Mouse (Mus musculus): ENCODE measurements around the gene Adck1. TPM values are rescaled to one million over a fixed set of nuclear protein-coding genes. Genes with fewer than 3 reads are reported as not detected.

Gene Adck1
- total and polyA plus RNA-seq, 3 experiments = 30.6 to 34.3 TPM; not detected in 1

- Histone ChIP-seq H3K4me3 (ENCODE audit: control insufficient read depth in 1 of 2, insufficient read depth in 1 of 2, low read depth in 2 of 2, low read length in 2 of 2) (no peak overlapping the region), H3K4me1 (ENCODE audit: control insufficient read depth in 1 of 2, insufficient read depth in 2 of 2, low read length in 2 of 2) (peaks cover 10 to 14% of the 10 kb centered on the region in 2 experiments), H3K27me3 (ENCODE audit: control insufficient read depth in 1 of 2, insufficient read depth in 2 of 2, low read length in 2 of 2) (no peaks in the 10 kb centered on the region), H3K79me2 (ENCODE audit: control insufficient read depth, insufficient read depth, low read length, poor library complexity) (no peaks in the 10 kb centered on the region), H3K9ac (ENCODE audit: control insufficient read depth, low read depth, low read length, poor library complexity, severe bottlenecking) (no peak overlapping the region), H3K36me3 (ENCODE audit: control insufficient read depth in 1 of 2, insufficient read depth in 2 of 2, low read length in 2 of 2) (peaks cover 0 to 10% of the 10 kb centered on the region in 2 experiments; a peak in 2 of 4 replicates), H3K27ac (ENCODE audit: control insufficient read depth, low read depth, low read length) (no peak overlapping the region), H3K9me3 (replicated peaks; ENCODE audit: insufficient read depth, low read length) (no peaks in the 10 kb centered on the region)
- TF ChIP-seq HCFC1 (IDR thresholded peaks at IDR 0.05; ENCODE audit: low read depth, low read length) (no peak), POLR2A (IDR thresholded peaks at IDR 0.05; ENCODE audit: control insufficient read depth in 1 of 2, insufficient read depth in 1 of 2, low read depth in 1 of 2, low read length in 2 of 2, poor library complexity in 1 of 2) (no peak), ETS1 (IDR thresholded peaks at IDR 0.05; ENCODE audit: low read depth, low read length) (no peak), SMC3 (IDR thresholded peaks at IDR 0.05; ENCODE audit: low read depth, low read length) (no peak), TBP (IDR thresholded peaks at IDR 0.05; ENCODE audit: low read depth, low read length) (no peak), UBTF (IDR thresholded peaks at IDR 0.05; ENCODE audit: borderline replicate concordance, insufficient read depth, low read depth, low read length) (no peak), POLR2AphosphoS2 (IDR thresholded peaks at IDR 0.05; ENCODE audit: low read length) (no peak), ZNF384 (IDR thresholded peaks at IDR 0.05; ENCODE audit: low read depth, low read length) (no peak), TAL1 (IDR thresholded peaks at IDR 0.05; ENCODE audit: low read length) (no peak), RAD21 (IDR thresholded peaks at IDR 0.05; ENCODE audit: low read depth, low read length) (no peak), MYC (IDR thresholded peaks at IDR 0.05; ENCODE audit: low read depth, low read length) (no peak), JUND (IDR thresholded peaks at IDR 0.05; ENCODE audit: low read depth, low read length) (no peak), MYB (IDR thresholded peaks at IDR 0.05; ENCODE audit: low read depth, low read length) (no peak), MAX (IDR thresholded peaks at IDR 0.05; ENCODE audit: low read length) (no peak), NELFE (IDR thresholded peaks at IDR 0.05; ENCODE audit: low read depth, low read length) (no peak), BHLHE40 (IDR thresholded peaks at IDR 0.05; ENCODE audit: borderline replicate concordance, low read depth, low read length) (no peak), TCF12 (IDR thresholded peaks at IDR 0.05; ENCODE audit: low read depth, low read length) (no peak), NRF1 (IDR thresholded peaks at IDR 0.05; ENCODE audit: insufficient read depth, low read depth, low read length, poor library complexity, severe bottlenecking) (no peak), USF2 (IDR thresholded peaks at IDR 0.05; ENCODE audit: borderline replicate concordance in 1 of 2, insufficient read depth in 1 of 2, low read depth in 1 of 2, low read length in 2 of 2) (no peak), ZC3H11A (IDR thresholded peaks at IDR 0.05; ENCODE audit: low read depth, low read length) (no peak)
- DNase-seq (ENCODE audit: low read depth, low spot score) = no peak
Observed at GRCm38 (mm10) chr12:88463588-88464290, 103.4 kb downstream of the Adck1 start.

DNA sequence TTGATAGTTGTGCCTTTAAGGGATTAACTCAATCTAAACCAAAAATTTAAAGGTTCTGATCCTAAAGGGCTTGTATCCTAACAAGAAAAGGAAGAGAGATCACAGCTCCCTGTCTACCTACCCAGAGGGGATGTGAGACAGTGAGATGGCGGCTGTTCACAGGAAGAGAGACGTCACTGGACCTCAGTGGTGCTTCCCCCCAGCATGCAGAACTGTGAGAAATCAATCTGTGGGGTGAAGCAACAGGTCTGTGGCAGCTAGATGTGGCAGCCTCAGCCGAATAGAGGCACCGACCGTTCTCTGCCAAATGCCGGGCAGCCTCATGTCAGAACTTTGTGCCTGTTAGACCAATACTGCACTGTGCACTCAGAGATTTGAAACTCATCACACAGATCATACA lies 106.4 kb downstream of the Adck1 start:
- no peaks in the 10 kb centered on the region for H3K27me3 ChIP-seq (ENCODE audit: control insufficient read depth in 1 of 2, insufficient read depth in 2 of 2, low read length in 2 of 2)
- DNase-seq (ENCODE audit: low read depth, low spot score) = no peak
- H3K9me3 ChIP-seq (replicated peaks; ENCODE audit: insufficient read depth, low read length) = no peaks in the 10 kb centered on the region
- no peaks in the 10 kb centered on the region for H3K4me1 ChIP-seq (ENCODE audit: control insufficient read depth in 1 of 2, insufficient read depth in 2 of 2, low read length in 2 of 2)
- H3K4me3 ChIP-seq (ENCODE audit: control insufficient read depth in 1 of 2, insufficient read depth in 1 of 2, low read depth in 2 of 2, low read length in 2 of 2) = no peak overlapping the region
- no peaks in the 10 kb centered on the region for H3K79me2 ChIP-seq (ENCODE audit: control insufficient read depth, insufficient read depth, low read length, poor library complexity)
- no peak for TF ChIP-seq ELF1 (IDR thresholded peaks at IDR 0.05; ENCODE audit: low read depth, low read length)
- TF ChIP-seq MXI1 (IDR thresholded peaks at IDR 0.05; ENCODE audit: low read depth, low read length) = no peak
- TF ChIP-seq MAFK (IDR thresholded peaks at IDR 0.05; ENCODE audit: borderline replicate concordance, low read depth, low read length) = no peak
- TF ChIP-seq SIN3A (IDR thresholded peaks at IDR 0.05; ENCODE audit: low read length) = no peak
- no peak for TF ChIP-seq EP300 (IDR thresholded peaks at IDR 0.05; ENCODE audit: low read depth in 1 of 2, low read length in 2 of 2)
- TF ChIP-seq JUND (IDR thresholded peaks at IDR 0.05; ENCODE audit: low read depth, low read length) = no peak
- no peak for TF ChIP-seq MEF2A (IDR thresholded peaks at IDR 0.05; ENCODE audit: extremely low read depth, insufficient replicate concordance, low read depth, low read length, poor library complexity, severe bottlenecking)
- no peak for TF ChIP-seq NELFE (IDR thresholded peaks at IDR 0.05; ENCODE audit: low read depth, low read length)
- TF ChIP-seq ZMIZ1 (IDR thresholded peaks at IDR 0.05; ENCODE audit: low read depth, low read length) = no peak
- no peak for TF ChIP-seq GABPA (IDR thresholded peaks at IDR 0.05; ENCODE audit: low read depth, low read length)
- TF ChIP-seq MYC (IDR thresholded peaks at IDR 0.05; ENCODE audit: low read depth, low read length) = no peak
- no peak for TF ChIP-seq NRF1 (IDR thresholded peaks at IDR 0.05; ENCODE audit: insufficient read depth, low read depth, low read length, poor library complexity, severe bottlenecking)
- H3K27ac ChIP-seq (ENCODE audit: control insufficient read depth, low read depth, low read length) = no peak overlapping the region
- H3K36me3 ChIP-seq (ENCODE audit: control insufficient read depth in 1 of 2, insufficient read depth in 2 of 2, low read length in 2 of 2) = no peaks in the 10 kb centered on the region
- no peak overlapping the region for H3K9ac ChIP-seq (ENCODE audit: control insufficient read depth, low read depth, low read length, poor library complexity, severe bottlenecking)
